ENCODE assay signal across 8 mouse cellular contexts in the genomic region with DNA sequence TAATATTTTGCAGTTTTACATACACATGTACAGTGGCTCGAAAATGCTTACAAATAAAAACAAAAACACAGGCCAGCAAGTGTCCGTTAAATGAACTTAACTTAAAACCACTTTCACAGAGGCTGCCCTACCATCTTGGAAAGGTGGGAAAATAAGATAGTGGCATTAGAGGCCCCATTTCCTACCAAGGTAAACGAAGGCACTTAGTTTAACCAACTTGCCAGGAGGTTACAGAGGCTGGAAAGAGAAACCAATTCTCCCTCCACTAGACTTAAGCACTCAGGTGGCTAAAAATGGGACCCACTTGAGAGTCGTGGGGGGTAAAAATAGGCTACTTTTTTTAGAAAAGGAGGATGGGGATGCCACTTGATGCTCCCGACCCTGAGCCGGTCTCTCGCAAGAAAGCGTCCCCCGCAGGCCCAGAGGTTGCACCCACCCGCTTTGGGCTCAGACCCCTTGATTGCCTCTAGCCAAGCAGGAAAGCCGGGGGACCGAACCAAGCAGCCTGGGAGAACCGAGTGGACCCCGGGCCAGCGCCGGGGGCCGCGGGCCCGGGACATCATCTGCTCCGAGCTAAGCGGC. TPM values are rescaled to one million over a fixed set of nuclear protein-coding genes. Genes with fewer than 3 reads are reported as not detected.
DNase-seq lines count a peak whose midpoint lies in the region; ATAC-seq lines count a peak whose summit lies in the region.

No protein-coding gene starts in this region.

- H3K36me3 ChIP-seq in limb, embryonic 15.5 days, result no peaks in the 10 kb centered on the region

- peak overlapping the region; percentile 66 for H3K9ac ChIP-seq in limb, embryonic 15.5 days

- H3K27ac ChIP-seq in limb, embryonic 15.5 days, result no peak overlapping the region

- H3K9me3 ChIP-seq in limb, embryonic 15.5 days, result no peaks in the 10 kb centered on the region

- peak overlapping the region; percentile 96 for H3K4me2 ChIP-seq in limb, embryonic 15.5 days

- peak overlapping the region; percentile 61 for H3K4me3 ChIP-seq in limb, embryonic 15.5 days

- ATAC-seq in cerebellum, adult (ENCODE audit: insufficient number of reproducible peaks, low FRiP score, low TSS enrichment), result peak; percentile 16
- no peak for ATAC-seq in limb, embryonic 15.5 days (ENCODE audit: insufficient number of reproducible peaks, low FRiP score, low TSS enrichment, low read depth)

- no peak for DNase-seq in cerebellum, postnatal 10 days
- peak; percentile 29 for DNase-seq in spleen, adult 12 weeks (ENCODE audit: low spot score)
- no peak for DNase-seq in spleen, postnatal 10 days (ENCODE audit: low spot score in 2 of 2)
- peak; percentile 47 for DNase-seq in testis, postnatal 10 days (ENCODE audit: low spot score)
- no peak for DNase-seq in adrenal gland, adult 8-10 months
- DNase-seq in thymus, postnatal 4 days, result no peak

- peaks cover 25% of the 10 kb centered on the region for H3K4me1 ChIP-seq in limb, embryonic 15.5 days

- H3K27me3 ChIP-seq in limb, embryonic 15.5 days, result peaks cover 48% of the 10 kb centered on the region

- 11% methylated on average over 21 of the region's 21 CpGs for WGBS in limb, embryonic 15.5 days

RNA-seq across cellular contexts. Expression of a gene that starts 20.9 kb away (rescaled TPM):
- polyA plus RNA-seq in limb, embryonic 15.5 days (2015; fragmentation: Nextera tagmentation; extraction: Ambion mirVana), result 1.1 and 1.3 TPM in 2 replicates
- total RNA-seq in adrenal gland, adult 8-10 months (2022), result 10 to 100 TPM; 43.3 to 76.1 (median 62.1) TPM

RNA-seq across cellular contexts. Expression of a gene that starts 29.5 kb away (rescaled TPM):
- 41.6 and 43.9 TPM in 2 replicates for polyA plus RNA-seq in limb, embryonic 15.5 days (2015; fragmentation: Nextera tagmentation; extraction: Ambion mirVana)
- 10 to 100 TPM; 29.3 to 43.6 (median 33.2) TPM for total RNA-seq in adrenal gland, adult 8-10 months (2022)

Comparison
In these comparisons a context has a peak if more than half of its experiments do, and no peak if none do; other contexts are left out.
1. DNase-seq: peak in spleen, adult 12 weeks (single experiment) and testis, postnatal 10 days (single experiment); none in cerebellum, postnatal 10 days (0 of 2), spleen, postnatal 10 days (0 of 2), adrenal gland, adult 8-10 months (single experiment) and thymus, postnatal 4 days (single experiment).